Mouse (Mus musculus): ENCODE measurements around the gene Ltbp4. TPM values are rescaled to one million over a fixed set of nuclear protein-coding genes. Genes with fewer than 3 reads are reported as not detected.

Ltbp4 gene
- total and polyA plus RNA-seq, 3 experiments = 2.9 to 14.2 TPM; not detected in 1

DNA sequence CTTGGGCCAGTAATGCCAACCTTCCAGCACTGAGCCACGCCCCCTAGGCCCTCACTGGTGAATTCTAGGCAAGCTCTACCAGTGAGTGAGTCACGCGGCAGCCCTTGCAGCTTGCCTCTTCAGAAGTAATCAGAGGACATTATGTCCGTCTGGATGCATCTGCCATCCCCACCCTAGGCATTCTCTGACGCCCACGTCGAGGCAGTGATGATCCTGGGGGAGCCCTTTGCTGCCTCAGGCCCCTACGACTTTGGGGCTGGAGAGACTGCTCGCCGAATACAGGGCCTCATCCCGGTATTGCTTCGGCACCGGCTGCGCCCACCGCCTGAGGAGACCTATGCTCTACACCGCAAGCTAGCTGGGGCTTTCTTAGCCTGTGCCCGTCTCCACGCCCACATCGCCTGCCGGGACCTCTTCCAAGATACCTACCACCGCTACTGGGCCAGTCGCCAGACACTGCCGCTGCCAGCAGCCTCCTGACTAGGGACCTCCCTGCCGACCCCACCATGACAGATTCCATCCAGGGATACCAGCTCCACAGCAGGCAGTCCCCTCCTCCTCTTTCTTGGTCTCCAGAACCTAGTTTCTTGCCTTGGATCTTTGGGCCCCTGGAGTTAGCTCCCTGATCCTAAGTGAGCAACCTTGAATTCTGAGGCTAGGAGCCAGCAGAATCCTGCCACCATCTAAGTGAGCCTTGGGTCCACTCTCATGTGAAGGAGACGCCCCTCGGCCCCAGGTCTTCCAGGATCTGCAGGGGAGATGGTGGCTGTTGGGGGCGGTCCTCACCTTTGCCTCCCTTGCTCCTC, 80.2 kb downstream of the Ltbp4 start:
- H3K4me3 ChIP-seq (ENCODE audit: control insufficient read depth in 1 of 2, insufficient read depth in 1 of 2, low read depth in 2 of 2, low read length in 2 of 2) = peak overlapping the region; percentile 52 to 92
- H3K36me3 ChIP-seq (ENCODE audit: control insufficient read depth in 1 of 2, insufficient read depth in 2 of 2, low read length in 2 of 2) = peaks cover 0 to 31% of the 10 kb centered on the region in 2 experiments; a peak in 2 of 4 replicates
- DNase-seq (ENCODE audit: low read depth, low spot score) = peak; percentile 90
- peak overlapping the region; percentile 88 for H3K27ac ChIP-seq (ENCODE audit: control insufficient read depth, low read depth, low read length)
- H3K79me2 ChIP-seq (ENCODE audit: control insufficient read depth, insufficient read depth, low read length, poor library complexity) = no peaks in the 10 kb centered on the region; the same call in 1 of the 2 replicates
- H3K9me3 ChIP-seq (replicated peaks; ENCODE audit: insufficient read depth, low read length) = no peaks in the 10 kb centered on the region
- no peaks in the 10 kb centered on the region for H3K27me3 ChIP-seq (ENCODE audit: control insufficient read depth in 1 of 2, insufficient read depth in 2 of 2, low read length in 2 of 2)
- H3K4me1 ChIP-seq (ENCODE audit: control insufficient read depth in 1 of 2, insufficient read depth in 2 of 2, low read length in 2 of 2) = peaks cover 13 to 43% of the 10 kb centered on the region in 2 experiments
- H3K9ac ChIP-seq (ENCODE audit: control insufficient read depth, low read depth, low read length, poor library complexity, severe bottlenecking) = peak overlapping the region; percentile 61
- no peak for TF ChIP-seq POLR2AphosphoS5 (IDR thresholded peaks at IDR 0.05; ENCODE audit: borderline replicate concordance, low read depth, low read length)
- TF ChIP-seq TAL1 (IDR thresholded peaks at IDR 0.05; ENCODE audit: low read length) = peak; percentile 12; the same call in 1 of the 2 replicates
- no peak for TF ChIP-seq JUND (IDR thresholded peaks at IDR 0.05; ENCODE audit: low read depth, low read length)
- 0 out of 2 replicates have a peak, but pooled peaks have one; percentile 27 for TF ChIP-seq RCOR1 (IDR thresholded peaks at IDR 0.05; ENCODE audit: low read depth, low read length)
- no peak for TF ChIP-seq ZMIZ1 (IDR thresholded peaks at IDR 0.05; ENCODE audit: low read depth, low read length)
- no peak for TF ChIP-seq ETS1 (IDR thresholded peaks at IDR 0.05; ENCODE audit: low read depth, low read length)
- no peak; a peak in 1 of 4 replicates for TF ChIP-seq POLR2A (IDR thresholded peaks at IDR 0.05; ENCODE audit: control insufficient read depth in 1 of 2, insufficient read depth in 1 of 2, low read depth in 1 of 2, low read length in 2 of 2, poor library complexity in 1 of 2)
- peak; percentile 61 for TF ChIP-seq SIN3A (IDR thresholded peaks at IDR 0.05; ENCODE audit: low read length)
- no peak for TF ChIP-seq GABPA (IDR thresholded peaks at IDR 0.05; ENCODE audit: low read depth, low read length)
- no peak for TF ChIP-seq MAZ (IDR thresholded peaks at IDR 0.05; ENCODE audit: low read depth, low read length)
- peak; percentile 26 for TF ChIP-seq NELFE (IDR thresholded peaks at IDR 0.05; ENCODE audit: low read depth, low read length)
- TF ChIP-seq KAT2A (conservative IDR thresholded peaks at IDR 0.05; ENCODE audit: low read depth, low read length) = no peak
- 0 out of 2 replicates have a peak, but pooled peaks have one; percentile 35 for TF ChIP-seq MYC (IDR thresholded peaks at IDR 0.05; ENCODE audit: low read depth, low read length)
- TF ChIP-seq TCF12 (IDR thresholded peaks at IDR 0.05; ENCODE audit: low read depth, low read length) = no peak
- TF ChIP-seq MEF2A (IDR thresholded peaks at IDR 0.05; ENCODE audit: extremely low read depth, insufficient replicate concordance, low read depth, low read length, poor library complexity, severe bottlenecking) = no peak
- peak in 1 of 2 experiments; percentile 20; a peak in 2 of 4 replicates for TF ChIP-seq EP300 (IDR thresholded peaks at IDR 0.05; ENCODE audit: low read depth in 1 of 2, low read length in 2 of 2)
- TF ChIP-seq MAX (IDR thresholded peaks at IDR 0.05; ENCODE audit: low read length) = peak; percentile 47; the same call in 1 of the 2 replicates
- TF ChIP-seq SMC3 (IDR thresholded peaks at IDR 0.05; ENCODE audit: low read depth, low read length) = no peak
- TF ChIP-seq ZNF384 (IDR thresholded peaks at IDR 0.05; ENCODE audit: low read depth, low read length) = no peak
- TF ChIP-seq NRF1 (IDR thresholded peaks at IDR 0.05; ENCODE audit: insufficient read depth, low read depth, low read length, poor library complexity, severe bottlenecking) = no peak
- TF ChIP-seq UBTF (IDR thresholded peaks at IDR 0.05; ENCODE audit: borderline replicate concordance, insufficient read depth, low read depth, low read length) = no peak
- TF ChIP-seq MXI1 (IDR thresholded peaks at IDR 0.05; ENCODE audit: low read depth, low read length) = peak; percentile 73
- TF ChIP-seq CHD2 (IDR thresholded peaks at IDR 0.05; ENCODE audit: low read length) = no peak
- no peak for TF ChIP-seq HCFC1 (IDR thresholded peaks at IDR 0.05; ENCODE audit: low read depth, low read length)
- TF ChIP-seq BHLHE40 (IDR thresholded peaks at IDR 0.05; ENCODE audit: borderline replicate concordance, low read depth, low read length) = peak; percentile 44; the same call in 1 of the 2 replicates
- TF ChIP-seq CTCF (IDR thresholded peaks at IDR 0.05 in 2 of 3, conservative IDR thresholded peaks at IDR 0.05 in 1 of 3; ENCODE audit: control insufficient read depth in 1 of 3, insufficient read depth in 1 of 3, low read depth in 2 of 3, low read length in 3 of 3, poor library complexity in 1 of 3, severe bottlenecking in 1 of 3) = no peak
- TF ChIP-seq USF2 (IDR thresholded peaks at IDR 0.05; ENCODE audit: borderline replicate concordance in 1 of 2, insufficient read depth in 1 of 2, low read depth in 1 of 2, low read length in 2 of 2) = no peak
- no peak for TF ChIP-seq E2F4 (IDR thresholded peaks at IDR 0.05; ENCODE audit: borderline replicate concordance, low read depth, low read length)
- no peak for TF ChIP-seq MAFK (IDR thresholded peaks at IDR 0.05; ENCODE audit: borderline replicate concordance, low read depth, low read length)
- no peak for TF ChIP-seq RAD21 (IDR thresholded peaks at IDR 0.05; ENCODE audit: low read depth, low read length)
- TF ChIP-seq ELF1 (IDR thresholded peaks at IDR 0.05; ENCODE audit: low read depth, low read length) = 0 out of 2 replicates have a peak, but pooled peaks have one; percentile 14
- no peak for TF ChIP-seq GATA1 (IDR thresholded peaks at IDR 0.05; ENCODE audit: low read depth, low read length)
- no peak; the same call in 1 of the 2 replicates for TF ChIP-seq ZC3H11A (IDR thresholded peaks at IDR 0.05; ENCODE audit: low read depth, low read length)
- no peak for TF ChIP-seq ZKSCAN1 (IDR thresholded peaks at IDR 0.05; ENCODE audit: low read depth, low read length)
- TF ChIP-seq POLR2AphosphoS2 (IDR thresholded peaks at IDR 0.05; ENCODE audit: low read length) = no peak
